Mouse (Mus musculus) layer of hippocampus, postnatal 10 days (tissue): Measurements from ENCODE around the gene Psmc3. TPM values are rescaled to one million over a fixed set of nuclear protein-coding genes. Genes with fewer than 3 reads are reported as not detected.

Source experiments
- DNase-seq, 2 experiments: peaks; one replicate each; pipeline ENCODE4 v3.0.0; 2021; ENCODE audit warnings: low spot score in 2 of 2
- total RNA-seq, 2 experiments: library from RNA; stranded (reverse); gene quantifications; 2 replicates each; pipeline ENCODE4 v1.2.3; 2021

The Psmc3 gene
- total RNA-seq, 2 experiments from 2014 or later: 190 to 221 TPM

GRCm38 (mm10) chr2:91080784-91081513 is 27.1 kb downstream of the Psmc3 start:
- DNase-seq: no peak

- DNase-seq: no peak
These were observed 28.2 kb downstream of the Psmc3 start, which contains the start of gene Spi1 for GRCm38 (mm10) chr2:91081775-91082695. Gene Spi1 (plus strand): TSS chr2:91082390.

DNA sequence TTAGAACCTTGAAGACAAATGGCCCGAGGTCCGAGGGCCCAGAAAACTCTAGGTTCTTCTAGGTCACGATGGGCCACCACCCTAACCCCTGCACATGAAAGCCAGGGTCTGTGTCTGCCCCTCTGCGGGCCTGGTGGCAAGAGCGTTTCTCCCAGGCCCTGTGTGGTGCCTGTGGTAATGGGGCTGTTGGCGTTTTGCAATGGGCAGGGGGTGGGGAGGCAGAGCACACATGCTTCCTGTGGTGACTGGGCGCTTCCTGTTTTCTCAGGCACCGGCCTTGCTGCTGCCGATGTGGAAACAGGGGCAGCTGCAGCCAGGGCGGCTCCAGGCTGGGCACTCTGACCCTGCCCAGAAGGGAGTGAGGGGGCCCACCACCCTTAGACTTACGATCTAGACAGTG is 29.0 kb downstream of the Psmc3 start:
- no peak for DNase-seq

DNA sequence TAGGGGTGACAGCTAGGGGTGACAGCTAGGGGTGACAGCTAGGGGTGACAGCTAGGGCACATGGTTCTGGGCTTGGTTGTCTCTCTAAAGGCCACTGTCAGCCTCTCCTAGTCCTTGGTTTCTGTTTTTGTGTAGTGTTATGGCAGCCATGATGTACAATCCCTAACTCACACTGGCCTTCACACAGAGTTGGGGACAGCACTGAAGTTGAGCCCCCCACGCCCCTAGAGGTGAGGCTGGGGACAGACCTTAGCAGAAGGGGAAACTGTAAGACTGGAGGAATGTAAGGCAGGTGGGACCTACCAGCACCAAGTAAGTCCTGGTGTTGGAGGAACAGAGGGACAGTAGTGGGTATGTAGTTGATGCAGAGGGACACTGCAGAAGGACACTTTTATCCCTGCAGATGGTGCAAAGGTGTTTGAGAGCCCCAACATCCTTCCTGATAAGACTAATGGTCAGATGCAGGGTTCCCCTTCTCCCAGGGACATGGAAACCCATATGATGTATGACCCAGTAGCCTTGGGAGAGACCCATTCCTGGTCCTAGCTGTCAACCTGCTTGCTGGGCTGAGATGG is 29.6 kb downstream of the Psmc3 start:
- DNase-seq: no peak

DNA sequence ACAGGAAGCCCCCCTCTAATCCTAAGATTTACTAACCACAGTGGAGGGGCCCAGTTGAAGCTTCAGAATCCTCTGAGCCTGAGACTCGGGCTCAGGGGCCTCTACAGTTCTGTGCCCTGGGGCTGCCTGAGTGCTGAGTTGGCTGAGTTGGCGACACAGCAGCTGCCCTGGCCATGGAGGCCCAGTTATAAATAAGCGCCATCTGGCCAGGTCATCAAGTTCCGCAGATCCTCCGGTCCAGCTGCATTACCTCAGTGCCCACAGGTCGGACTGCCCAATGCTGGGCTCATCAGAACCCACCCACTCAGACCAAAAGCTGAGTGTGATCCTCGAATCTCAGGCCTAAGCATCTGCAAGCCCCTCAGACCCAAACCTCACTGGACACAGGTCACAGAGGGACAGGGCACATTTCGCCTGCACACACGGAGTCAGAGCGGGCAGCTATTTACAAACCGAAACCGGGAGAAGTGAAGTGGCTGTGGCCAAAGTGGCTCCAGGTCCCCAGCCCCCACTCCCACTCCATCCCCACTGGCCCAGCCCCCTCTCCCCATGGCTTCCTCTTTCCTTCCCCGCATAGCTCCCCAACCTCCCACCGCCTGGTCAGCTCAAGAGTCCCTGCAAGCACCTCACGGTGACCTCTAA is 30.5 kb downstream of the Psmc3 start:
- no peak for DNase-seq

GRCm38 (mm10) chr2:91085494-91086391 is 31.9 kb downstream of the Psmc3 start:
- no peak for DNase-seq

DNA sequence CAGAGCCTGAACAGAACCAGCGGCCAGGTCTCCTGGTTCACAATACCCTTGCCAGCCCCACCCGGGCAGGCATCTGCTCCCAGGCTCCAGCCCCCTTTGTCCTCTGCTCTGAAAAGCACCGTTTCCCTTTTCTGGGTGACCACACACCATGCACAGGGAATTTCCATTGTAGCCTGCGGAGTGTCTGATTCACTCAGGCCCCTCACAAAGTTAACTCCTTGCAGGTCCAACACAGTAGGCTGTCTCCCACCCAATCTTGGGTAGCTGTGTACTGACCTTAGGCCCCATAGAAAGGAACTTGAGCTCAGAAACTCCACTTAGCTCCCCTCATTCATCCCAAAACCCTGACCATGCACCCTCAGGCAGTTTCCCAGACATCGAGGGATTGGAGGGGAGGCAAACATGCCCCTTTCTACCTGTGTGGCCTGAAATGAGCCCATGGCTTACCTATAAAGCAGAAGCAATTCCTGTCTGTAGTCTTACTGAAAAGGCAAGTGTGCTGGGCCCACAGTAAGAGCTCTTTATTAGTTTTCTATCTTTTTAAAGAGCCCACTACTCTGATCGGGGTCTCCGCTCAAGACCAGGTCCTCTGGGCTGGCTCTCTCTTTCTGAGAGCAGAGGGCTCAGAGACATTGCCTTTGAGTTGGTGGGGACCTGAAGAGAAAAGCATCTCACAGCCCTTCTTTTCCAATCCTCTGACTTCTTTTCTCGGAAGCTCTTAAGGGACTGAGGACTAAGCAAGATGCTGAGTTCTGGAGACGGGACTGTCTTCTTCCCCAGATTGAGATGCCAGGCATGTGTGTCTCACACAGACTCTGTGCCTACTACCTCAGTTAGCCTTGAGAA is 32.8 kb downstream of the Psmc3 start:
- no peak for DNase-seq

- no peak for DNase-seq
These were observed 33.6 kb downstream of the Psmc3 start for GRCm38 (mm10) chr2:91087453-91087852.

DNA sequence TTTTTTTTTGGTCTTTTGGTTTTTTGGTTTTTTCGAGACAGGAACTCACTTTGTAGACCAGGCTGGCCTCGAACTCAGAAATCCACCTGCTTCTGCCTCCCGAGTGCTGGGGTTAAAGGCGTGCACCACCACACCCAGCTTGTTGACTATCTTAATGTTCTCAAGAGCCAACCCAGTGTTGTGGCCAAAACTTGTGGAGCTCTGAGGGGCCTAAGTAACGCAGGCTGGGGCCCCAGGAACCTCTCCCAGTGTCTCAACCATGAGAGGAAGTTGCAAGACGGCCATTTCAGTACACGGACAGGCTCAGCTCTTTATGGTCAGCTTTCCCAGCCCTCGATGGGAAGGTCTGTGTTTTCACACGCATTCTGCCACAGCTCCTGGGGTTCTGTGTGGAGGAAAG is 35.2 kb downstream of the Psmc3 start:
- no peak for DNase-seq

DNA sequence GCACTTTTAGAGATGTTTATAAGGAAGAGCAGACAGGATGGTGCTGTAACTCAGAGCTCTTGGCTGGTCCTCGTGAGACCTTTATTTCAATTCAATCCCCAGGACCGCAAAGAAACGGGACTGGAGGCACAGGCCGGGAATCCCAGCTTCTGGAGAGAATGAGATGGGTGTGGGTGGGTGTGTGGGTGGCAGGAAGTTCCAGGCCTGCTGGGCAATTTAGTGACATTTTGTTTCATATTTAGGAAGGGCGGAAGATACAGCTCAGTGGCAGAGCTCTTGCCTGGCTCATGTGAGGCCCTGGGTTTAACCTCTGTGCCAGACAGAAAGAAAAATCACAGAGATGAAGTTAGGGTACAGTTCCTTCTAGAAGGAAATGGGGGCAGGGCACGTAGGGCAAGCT is 36.4 kb downstream of the Psmc3 start:
- DNase-seq: no peak

DNA sequence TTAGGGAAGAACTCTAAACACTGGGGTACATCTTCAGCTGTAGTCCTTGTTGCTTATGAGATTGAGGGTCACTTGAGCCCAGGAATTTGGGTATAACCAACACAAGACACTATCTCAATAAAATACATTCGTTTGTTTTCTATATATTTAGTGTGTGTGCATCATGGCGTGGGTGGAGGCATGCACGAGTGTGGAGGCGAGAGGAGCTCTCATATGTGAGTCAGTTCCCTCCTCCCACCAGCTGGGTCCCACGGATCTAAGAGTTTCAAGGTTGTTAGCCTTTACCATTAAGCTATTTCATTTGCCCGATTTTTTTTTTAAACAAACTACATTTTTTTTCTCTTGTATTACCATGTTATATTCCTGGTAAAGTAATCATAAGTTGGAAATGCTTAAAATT is 37.0 kb downstream of the Psmc3 start:
- DNase-seq: no peak

GRCm38 (mm10) chr2:91096524-91096923 is 42.7 kb downstream of the Psmc3 start:
- no peak for DNase-seq

DNA sequence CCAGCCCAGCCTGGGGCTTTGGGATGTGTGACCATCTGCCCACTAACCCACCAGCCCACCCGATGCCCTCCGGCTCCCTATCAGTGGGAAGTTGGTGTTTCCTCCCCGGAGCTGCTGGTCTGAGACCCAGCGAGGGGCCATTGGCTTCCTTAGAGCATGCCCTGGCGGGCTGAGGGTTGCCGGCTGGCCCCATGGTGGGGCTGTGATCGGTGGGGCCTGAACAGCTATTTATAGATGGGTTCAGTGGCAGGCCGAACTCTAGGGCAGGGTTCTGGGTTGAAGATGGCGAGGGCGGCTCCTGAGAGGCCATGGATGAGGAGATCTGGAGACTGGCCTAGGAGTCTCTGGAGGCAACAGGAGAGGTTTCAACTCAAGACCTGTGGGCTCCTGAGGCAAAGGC is 43.2 kb downstream of the Psmc3 start:
- DNase-seq: no peak

- DNase-seq: no peak
These were observed 44.3 kb downstream of the Psmc3 start for GRCm38 (mm10) chr2:91098156-91098555.

GRCm38 (mm10) chr2:91101124-91101740 is 47.4 kb downstream of the Psmc3 start:
- DNase-seq: peak; percentile 95 to 96

GRCm38 (mm10) chr2:91108156-91108555 is 54.3 kb downstream of the Psmc3 start:
- DNase-seq: no peak

DNA sequence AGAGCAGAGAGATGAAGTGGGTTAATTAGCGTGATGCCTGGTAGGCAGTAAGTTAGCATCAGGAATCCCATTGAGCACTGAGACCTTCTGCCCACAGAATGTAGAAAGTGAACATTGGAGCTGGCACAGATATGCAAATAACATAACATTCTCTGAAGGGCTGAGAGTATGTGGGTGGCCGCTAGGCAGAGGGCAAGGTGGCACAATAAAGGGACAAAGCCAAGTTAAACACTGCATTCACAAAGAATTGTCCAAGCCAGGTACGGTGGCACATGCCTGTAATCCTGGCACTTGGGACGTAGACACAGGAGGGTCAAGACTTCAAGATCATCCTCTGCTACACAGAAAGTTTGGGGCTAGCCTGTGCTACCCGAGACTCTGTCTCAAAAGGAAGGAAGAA is 55.4 kb downstream of the Psmc3 start:
- no peak for DNase-seq

DNA sequence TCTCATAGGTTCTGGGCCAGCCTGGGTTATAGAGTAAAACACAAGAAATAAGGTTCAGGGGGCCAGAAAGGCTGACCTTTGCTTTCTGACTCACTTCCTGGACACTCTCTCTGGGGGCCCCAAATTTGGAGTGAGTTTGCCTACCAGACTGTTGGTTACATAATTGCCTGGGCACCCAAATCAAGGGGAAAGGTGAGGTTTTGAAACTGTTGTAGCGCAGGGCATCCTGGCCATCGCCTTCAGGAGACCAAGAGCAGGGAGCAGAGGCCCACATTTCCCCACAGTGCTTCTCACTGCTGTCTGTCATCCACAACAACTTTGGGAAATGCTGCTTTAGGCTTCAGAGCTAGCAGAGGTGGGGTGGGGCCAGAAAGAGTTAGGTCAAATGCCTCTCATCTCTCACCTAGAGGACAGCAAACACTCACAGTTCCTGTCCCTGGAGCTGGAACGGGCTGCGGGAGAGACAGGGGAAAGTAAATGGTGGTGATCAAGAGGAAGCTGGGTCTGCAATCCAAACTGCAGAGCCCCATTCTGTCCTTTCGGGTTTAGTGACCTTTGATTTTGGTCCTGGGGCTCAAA is 56.1 kb downstream of the Psmc3 start:
- no peak for DNase-seq

- no peak for DNase-seq
These were observed 56.6 kb downstream of the Psmc3 start for GRCm38 (mm10) chr2:91110429-91110828.
